Mouse (Mus musculus): ENCODE measurements at regions not wholly inside any gene's neighbourhood (a gene's known extent, or its start where the extent isn't known, plus 50 kb on each side); places are given as distances from the start of the nearest gene placed in this dataset.

DNA sequence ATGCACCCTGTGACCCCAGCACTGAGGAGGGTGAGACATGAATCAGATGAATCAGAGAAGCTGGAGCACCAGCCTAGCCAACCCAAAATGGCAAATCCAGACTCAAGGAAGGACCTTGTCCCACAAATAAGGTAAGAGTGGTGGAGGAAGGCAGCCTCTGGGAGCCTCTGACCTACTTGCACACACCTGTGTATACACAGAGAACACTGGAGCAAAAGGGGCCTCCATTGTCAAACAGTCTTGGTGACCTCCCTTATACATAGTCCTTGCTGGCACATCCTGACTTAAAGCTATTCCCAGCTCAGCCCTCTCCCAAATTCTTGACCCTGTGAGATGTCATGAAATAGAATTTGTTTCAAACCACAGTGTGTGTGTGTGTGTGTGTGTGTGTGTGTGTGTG, 57.1 kb downstream of the Inhbb start:
- DNase-seq = no peak

DNA sequence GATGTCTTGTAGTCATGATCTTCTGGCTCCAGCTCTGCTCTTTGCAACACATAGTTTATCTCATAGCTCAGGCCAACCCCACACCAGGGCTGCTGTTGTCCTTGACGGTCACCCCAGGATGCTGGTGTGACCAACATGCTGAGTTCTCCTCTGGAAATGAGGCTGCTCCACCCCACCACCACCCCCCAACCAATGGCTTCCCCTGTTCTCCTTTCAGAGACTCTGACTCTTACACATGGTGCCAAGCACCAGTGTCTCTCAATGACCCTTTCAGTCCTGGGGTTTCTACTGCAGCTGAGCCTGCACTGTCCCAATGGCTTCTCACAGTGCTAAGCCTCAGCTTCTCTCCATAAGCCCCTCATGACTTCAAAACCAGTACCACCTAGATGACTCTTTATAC, 64.0 kb downstream of the Inhbb start:
- no peak for DNase-seq

DNA sequence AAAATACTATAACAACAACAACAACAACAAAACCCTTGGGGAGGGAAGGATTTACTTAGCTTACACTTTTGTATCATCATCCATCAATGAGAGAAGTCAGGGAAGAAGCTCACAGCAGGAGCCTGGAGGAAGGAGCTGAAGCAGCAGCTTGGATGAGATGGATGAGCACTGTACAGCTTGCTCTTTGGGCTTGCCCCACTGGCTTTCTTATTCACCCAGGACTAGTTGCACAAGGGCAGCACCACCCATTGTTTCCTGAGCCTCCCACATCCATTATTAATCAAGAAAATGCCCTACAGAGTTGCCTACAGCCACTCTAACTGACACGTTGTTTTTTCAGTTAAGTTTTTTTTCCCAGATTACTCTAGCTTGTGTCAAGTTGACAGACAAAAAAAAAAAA, 65.1 kb downstream of the Inhbb start:
- no peak for DNase-seq

DNA sequence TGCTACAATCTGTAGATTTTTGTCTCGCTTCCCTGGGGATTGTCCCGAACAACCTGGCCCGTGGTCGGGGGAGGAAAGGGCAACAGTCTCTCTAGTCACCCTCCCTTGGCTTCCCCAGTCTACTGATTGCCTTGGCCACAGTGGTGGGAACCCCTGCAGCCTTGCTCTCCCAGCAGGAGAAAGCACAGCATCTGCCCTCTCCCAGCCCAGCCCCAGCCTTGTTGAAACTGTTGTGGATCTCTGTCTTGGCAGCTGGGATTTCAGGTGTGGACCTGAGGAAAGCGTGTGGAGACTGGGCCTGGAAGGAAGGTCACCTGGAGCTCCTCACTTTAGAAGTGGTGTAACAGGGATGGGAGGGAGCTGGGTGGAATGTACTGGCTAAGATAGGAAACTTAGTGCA, 66.6 kb downstream of the Inhbb start:
- no peak for DNase-seq

DNA sequence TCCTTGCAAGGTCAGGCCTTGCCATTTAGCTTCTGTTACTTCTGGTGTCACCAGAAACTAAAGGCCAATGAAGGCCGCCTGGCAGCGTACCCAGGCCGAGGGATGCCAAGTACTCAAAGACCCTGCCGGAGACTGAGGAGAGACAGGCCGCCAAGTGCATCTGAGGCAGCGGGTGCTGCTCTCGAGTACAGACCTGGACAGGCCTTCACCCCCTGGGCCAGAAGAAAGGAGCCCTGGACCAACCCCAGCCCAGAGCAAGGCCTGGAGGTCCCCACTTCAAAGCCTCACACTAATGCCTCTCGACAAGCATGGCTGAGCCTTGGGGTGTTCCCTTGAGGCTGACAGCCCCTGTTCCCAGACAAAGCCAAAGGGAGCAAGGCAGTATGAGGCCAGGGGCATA, 70.5 kb downstream of the Inhbb start:
- DNase-seq = no peak

DNA sequence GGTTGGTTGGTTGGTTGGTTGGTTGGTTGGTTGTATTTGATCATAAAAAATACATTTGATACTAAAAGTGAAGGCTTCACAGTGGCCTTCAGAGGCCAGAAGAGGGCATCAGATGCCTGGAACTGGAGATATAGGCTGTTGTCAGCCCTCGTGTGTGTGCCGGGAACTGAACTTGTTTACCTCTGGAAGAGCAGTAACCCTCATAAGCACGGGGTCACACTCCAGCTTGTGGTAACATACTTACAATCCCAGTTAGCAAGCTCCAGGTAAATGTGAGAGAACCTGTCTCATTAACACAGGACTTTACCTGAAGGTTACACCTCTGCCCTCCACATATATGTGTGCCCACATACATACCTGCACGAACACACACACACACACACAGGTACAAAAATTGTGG, 71.2 kb downstream of the Inhbb start:
- no peak for DNase-seq

DNA sequence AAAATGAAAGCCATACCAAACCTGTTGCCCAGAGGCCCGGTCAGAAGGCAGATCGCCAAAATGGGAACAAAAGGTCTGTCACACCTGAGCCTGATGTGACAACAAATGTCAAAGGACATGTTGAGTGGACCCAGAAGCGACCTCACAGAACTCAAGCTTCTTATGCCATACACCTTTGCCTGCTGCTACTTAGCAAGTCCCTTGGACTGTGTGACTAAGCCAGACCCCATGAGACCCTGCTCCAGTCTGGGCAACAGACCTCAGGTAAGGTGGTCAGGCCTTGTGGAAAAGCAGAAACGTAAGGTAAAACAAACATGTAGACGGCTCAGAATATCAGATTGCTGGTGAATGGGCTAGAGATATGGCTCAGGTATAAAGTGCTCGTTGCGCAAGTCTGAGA, 71.8 kb downstream of the Inhbb start:
- no peak for DNase-seq

DNA sequence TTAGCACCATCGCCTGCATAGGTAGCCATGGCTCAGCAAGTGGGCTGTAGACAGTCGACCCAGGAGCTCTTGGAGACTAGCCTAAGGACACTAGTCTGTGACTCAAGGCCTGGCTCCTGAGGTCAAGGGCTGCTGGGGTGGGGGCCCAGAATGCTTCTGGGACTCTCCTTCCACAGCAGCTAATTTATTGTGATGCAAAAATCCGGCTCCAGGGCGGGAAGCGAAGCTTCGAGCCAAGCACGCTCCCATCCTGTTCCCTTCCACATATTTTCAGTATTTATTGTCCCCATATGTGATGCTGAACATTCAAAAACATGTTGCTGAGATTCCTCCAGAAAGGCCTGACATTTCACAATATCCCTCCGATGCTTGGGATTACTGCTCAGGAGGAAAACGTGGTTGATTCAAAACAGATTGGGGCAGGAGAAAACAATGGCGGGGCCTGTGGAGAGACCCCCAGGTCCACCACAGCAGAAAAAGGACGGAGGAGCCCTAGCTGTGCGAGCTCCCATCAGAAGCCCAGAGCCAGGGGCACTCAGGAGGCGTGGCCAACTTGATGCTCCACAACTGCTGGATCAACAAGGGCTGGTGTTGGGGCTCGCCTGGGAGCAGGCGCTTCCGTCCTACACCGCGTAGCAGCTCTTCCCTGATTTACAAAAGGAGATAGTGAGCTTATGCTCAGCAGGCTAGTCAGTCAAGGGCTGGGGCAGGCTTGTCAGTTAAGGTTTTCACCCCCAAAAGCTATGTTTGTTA, 73.4 kb downstream of the Inhbb start:
- no peak for DNase-seq

DNA sequence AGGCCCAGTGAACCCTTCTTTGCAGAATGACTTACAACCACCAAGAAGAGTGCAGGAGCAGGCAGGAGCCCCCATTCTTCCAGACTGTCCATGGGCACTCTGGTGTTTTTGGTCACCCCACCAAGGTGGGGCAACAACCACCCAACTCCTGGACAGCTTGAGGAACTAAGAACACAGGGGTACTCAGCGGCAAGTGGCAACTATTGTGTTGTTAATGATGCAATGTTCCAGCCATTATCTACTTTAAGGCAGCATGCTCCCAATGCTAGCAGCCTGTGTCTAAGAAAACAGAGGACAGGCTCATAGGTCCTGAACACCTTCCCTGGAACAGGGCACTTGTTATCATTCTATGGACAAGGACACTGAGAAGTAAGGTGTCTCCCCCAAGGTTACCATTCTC, 74.3 kb downstream of the Inhbb start:
- no peak for DNase-seq

DNA sequence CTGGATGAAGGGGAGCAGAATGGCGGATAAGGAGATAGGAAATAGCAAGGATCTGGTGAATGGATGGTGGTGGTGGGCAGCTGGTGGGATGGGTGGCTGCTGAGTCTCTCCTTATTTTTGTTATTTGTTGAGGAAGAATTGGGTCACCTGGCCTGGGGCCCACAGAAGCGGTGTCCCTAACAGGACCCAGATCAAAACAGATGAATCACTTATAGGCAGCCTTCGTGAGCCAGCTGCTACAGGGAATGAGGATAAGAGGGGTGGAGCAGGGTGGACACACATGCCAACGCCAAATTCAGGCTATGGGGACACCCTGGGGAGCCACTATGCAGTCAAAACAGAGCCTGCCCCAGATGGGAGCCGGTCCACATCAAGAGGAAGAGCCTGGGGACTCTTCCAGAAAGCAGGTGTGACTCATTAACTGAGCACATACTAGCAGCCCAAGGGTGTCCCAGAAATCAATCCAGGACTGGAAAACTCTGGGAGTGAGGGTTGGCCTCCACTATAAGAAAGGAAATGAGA, 75.4 kb downstream of the Inhbb start:
- DNase-seq = no peak

DNA sequence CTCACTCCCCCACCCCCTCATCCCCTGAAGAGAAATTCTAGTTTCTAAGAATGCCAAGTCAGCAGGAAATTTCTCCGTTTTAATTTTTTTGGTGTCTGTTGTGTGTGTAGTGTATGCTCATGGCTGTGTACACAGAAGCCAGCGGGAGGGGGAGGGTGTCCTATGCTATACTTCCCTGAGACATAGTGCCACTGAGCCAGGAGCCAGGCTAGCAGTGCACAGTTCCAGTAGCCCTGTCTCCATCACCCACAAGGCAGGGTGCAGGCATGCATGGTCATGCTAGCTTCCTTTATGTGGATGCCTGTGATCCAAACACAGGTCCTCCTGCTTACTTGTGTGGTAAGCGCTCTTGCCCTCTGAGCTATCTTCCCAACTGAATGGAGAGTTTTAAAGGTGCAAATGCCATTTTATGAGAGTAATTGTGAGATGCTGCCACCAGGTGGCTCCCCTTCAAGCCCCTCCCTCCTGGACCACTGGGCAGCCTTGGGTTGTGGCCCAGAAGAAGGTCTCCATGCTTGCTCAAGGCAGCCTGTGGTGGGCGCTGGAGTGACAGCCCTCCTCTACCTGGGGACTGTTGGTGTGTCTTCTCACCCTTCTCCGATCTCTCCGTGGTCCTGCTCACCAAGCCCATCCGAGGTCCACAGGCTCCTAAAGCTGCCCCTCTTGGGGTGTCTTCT, 76.8 kb downstream of the Inhbb start:
- DNase-seq = no peak

DNA sequence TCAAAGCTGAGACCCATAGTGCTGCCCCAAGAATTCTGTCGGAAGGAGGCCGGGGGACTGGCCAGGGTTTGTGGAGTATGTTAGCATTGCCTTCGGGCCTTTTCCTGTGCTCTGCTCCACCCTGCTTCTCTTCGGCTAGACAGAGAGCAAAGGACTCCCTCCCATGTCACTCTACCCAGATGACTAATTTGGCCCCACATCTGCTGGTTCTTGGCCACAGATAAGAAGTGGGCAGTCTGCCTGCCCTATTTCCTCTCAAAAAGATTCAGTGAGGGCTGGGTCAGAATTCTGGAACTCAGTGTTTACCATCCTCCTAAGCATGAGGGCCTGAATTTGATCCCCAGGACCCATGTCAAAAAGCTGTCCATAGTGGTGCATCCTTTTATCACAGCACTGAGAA, 78.0 kb downstream of the Inhbb start:
- DNase-seq = peak; percentile 39

DNA sequence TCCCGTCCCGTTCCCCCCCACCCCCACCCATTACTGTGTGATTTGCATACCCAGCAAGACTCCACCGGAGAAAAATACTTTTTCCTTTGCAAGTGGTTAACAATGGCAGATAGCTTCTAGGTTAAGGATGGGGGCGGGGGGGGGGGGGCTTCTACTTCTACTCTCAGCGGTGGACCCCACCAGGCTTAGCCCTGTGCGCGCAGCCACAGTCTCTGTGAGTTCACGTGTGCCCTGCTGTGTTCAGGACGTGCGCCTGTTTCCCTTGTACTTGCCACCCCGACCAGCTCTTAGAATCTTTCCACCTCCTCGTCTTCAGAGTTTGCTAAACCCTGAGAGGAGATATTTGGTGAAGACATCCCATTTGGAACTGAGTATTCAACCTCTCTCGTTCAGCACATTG, 86.9 kb downstream of the Inhbb start:
- DNase-seq = no peak

DNA sequence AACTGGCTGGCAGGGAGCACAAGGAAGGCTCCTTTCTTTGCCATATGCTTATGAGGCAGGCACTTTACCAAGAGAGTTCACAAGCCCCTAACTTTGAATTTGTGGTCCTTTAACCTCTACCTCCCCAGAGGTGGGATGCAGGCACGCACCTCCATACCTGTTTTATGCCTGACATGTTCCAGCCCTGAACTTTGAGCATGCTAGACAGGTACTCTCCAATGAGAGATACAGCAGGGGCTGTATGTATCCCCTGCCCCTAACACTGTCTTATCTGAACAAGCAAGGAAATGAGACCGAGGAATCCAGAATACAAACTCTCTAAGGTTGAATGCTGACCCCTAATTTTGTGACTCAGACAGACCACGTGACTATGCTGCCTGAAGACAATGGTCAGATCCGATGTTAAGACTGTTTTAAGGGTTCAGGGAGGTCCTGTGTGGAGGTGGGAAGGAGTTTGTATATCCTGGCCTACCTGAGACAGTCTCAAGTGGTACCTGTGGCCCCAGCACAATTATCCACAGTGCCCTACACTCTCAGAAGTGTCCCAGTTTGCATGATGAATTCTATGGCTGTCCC, 91.2 kb downstream of the Inhbb start:
- no peak for DNase-seq

DNA sequence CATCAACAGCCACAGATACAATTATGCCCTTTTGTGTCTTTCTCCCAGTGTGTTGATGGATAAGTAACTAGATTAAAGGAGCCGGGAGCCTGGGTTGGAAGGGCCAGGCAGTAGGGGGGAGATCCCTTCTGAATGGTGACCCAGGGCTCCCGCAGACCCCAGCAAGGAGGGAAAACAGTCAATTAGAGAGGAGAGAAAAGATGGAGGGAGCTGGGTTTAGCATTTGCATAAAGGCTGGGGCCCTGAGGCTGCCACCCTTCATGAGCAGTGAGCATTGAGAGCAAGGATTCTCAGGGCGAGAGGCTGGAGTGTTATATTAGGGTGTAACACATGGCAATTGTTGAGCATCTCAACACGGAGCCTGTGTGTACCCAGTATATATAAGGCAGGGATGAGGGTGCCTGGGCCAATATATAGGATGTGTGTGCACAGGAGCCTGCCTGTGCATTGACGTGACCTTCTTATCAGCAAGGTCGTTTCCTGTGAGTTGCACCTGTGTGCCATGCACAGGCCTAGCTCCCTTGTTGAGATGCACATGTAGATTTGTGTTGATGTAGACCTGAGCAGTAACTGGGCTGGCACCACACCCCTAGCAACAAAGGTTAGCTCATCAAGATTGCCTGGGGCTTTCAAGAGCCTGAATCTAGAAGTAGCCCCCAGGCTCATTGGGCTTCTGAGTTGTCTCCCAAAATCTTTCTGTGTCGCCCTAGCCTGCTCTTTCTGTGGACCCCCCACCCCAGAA, 92.2 kb downstream of the Inhbb start:
- no peak for DNase-seq

DNA sequence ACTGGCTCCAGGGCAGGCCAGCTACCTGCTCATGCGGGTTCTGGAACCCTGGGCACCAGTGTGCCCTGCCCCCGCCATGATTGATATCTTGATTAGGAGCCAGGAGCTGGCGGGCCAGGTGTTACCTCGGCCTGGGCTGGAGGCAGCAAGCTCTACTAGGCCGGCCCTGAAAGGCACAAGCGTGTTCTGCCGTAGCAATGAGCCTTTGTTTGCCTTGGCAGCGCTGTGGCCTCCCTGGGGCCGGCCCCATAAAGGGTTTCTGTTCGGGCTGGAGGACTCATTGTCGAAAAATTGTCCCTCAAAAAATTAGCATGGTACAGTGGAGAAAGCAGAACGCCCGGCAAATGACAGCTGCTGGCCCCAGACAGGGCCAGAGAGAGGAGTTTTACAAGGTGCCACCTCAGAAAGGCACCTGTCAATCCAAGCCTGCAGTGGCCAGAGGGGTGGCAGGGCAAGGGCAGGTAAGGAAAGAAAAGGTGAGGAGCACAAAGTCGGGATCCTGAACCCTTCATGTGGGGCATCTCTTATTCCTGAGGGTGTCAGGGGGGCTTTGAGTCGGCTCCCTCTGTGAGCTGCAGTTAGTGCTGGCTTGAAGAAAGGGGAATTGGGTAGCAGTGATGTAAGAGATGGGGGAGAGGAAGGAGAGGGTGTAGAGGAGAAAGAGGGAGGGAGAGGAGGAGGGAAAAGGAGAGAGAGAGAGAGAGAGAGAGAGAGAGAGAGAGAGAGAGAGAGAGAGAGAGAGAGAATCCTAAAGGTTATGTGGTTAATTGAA, 92.9 kb downstream of the Inhbb start:
- no peak for DNase-seq

DNA sequence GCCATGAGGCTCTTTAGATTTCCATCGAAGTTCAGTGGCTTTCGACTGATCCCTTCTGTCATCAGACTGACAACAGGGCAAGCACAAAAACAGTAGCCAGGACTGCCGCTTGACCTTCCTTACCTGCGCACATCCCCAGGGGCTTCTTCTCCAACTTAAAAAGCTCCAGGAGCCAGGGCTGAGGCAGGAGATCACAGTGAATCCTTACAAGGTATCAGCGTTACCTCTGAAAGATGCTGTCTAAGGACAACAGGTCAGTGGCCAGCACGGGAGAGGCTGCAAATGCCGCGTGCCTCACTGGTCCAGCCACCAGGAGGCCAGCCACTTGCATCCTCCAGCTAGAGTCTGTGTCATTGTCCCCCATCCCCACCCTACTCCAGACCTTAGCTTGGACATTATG, 97.5 kb downstream of the Inhbb start:
- DNase-seq = no peak

DNA sequence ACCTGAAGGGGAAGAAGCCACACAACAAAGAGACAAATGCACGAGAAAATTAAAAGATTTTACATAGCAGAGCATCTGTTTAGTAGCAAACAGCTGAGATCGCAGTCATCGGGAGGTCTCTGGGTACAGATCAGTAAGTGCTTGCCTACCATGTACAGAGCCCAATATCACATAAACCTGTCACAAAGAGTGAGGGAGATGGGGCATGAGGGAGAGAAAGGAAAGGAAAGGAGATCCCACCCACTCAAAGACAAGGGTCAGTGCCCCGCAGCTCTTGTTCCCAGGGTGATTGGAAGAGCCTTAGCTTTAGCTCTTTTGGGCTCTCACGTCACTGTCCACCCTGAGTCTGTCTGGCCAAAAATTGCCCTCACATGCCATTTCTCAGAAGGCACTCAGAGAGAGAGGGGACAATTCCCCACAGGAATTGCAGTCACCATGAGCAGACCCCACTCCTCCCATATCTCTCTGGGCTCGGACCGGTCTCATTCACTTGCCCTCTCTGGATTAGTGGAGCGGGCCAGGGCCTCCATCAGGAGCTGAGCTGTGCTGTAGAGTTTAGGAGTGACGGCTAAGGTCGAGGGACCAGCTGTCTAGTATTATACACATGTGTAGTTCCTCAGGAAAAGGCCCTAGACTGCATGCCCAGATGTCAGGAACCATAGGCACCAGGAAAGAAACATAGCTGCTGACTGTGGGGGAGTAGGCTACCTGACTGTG, 99.6 kb downstream of the Inhbb start:
- no peak for DNase-seq

DNA sequence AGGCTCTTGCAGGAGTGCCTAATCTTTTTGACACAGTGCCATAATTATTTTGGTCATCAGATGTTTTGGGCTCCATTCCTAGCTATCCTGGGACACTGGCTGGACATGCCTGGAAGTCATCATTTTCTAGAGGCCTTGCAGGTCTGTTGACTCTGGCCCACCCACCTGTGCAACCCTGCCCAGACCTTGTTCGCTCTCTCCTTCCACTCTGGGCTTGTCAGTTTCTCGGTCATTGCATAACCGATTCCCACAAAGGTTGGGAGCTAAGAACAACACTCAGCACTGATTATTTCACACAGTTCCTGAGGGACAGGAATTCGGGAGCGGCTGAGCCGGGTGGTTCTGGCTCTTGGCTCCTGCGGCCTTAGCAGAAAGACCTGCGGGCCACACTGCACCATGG, 100.2 kb downstream of the Inhbb start:
- no peak for DNase-seq

DNA sequence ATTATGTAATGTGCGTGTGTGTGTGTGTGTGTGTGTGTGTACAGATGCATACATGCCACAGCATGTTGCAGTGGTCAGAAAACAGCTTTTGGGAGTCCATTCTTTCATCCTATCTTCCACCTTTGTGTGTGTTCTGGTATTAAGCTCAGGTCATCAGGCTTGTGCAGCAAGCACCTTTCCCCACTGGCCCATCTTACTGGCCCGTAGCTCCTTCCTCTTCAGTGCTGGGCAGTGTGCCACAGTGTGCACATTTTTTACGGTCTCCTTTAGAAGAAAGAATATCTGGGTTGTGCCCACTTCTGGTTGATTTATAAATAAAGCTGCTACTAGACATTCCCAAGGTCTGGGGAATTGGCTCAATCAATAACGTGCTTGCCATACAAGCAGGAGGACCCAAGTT, 105.0 kb downstream of the Inhbb start:
- no peak for DNase-seq

DNA sequence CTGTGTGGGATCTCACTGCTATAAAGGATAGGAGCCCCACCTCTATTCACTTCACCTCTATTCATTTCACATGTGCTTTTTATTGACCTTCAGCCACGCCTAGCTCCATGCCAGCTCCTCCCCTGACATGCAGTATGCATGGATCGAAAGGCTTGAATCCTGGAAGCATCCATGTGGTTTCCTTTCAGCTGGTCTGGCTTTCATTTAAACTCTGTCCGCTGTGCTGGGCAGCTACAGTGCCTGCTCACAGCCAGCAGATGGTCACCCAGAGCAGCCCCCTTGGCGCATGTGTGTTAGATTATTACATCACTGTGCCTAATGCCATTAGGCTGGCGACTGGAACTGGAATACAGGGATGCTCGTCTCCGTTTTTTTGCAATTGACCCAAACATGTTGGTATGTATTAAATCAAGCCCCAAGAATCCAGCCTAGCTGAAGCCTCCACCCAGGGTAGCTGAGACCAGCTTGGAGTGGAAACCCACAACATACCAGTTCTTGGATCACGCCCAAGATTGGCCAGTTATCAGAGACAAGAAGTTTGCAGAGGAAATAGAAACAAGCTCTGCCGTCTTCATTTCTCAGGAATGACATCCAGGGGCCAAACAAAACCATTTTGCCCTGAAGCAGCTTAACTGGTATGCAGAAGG, 113.2 kb downstream of the Inhbb start:
- no peak for DNase-seq

Data from adrenal gland, postnatal 25 days (tissue).